Mouse (Mus musculus) heart, embryonic 11.5 days (tissue): Measurements from ENCODE around the gene Sypl2. TPM values are rescaled to one million over a fixed set of nuclear protein-coding genes. Genes with fewer than 3 reads are reported as not detected.

Experiments
- ATAC-seq: fragments of 200-750 bp; cut with Nextera tagmentation; replicated peaks from 2 replicates; pipeline ENCODE4 v1.8.0; 2017; ENCODE audit warnings: moderate library complexity; ENCODE audit not compliant: insufficient number of reproducible peaks, low FRiP score, low TSS enrichment
- H3K27ac ChIP-seq: fragments of 300-500 bp; sonication (generic); 2 replicates; pipeline ENCODE4 v1.5.1; 2014; ENCODE audit warnings: mild to moderate bottlenecking, low read depth, low read length
- H3K27me3 ChIP-seq: fragments of 300-500 bp; sonication (generic); 2 replicates; pipeline ENCODE4 v1.6.1; 2014; ENCODE audit warnings: mild to moderate bottlenecking, low read length, mixed read lengths; ENCODE audit not compliant: control insufficient read depth, insufficient read depth
- H3K36me3 ChIP-seq: fragments of 300-500 bp; sonication (generic); 2 replicates; pipeline ENCODE4 v1.6.1; 2014; ENCODE audit warnings: mild to moderate bottlenecking, low read length, moderate library complexity, mixed read lengths; ENCODE audit not compliant: control insufficient read depth, insufficient read depth
- H3K4me1 ChIP-seq: fragments of 300-500 bp; sonication (generic); 2 replicates; pipeline ENCODE4 v1.6.1; 2014; ENCODE audit warnings: low read length; ENCODE audit not compliant: control insufficient read depth, insufficient read depth
- H3K4me2 ChIP-seq: fragments of 300-500 bp; sonication (generic); 2 replicates; pipeline ENCODE4 v1.6.1; 2014; ENCODE audit warnings: mild to moderate bottlenecking, moderate library complexity
- H3K4me3 ChIP-seq: fragments of 300-500 bp; sonication (generic); 2 replicates; pipeline ENCODE4 v1.5.1; 2014; ENCODE audit warnings: low read depth, low read length
- H3K9ac ChIP-seq: fragments of 300-500 bp; sonication (generic); 2 replicates; pipeline ENCODE4 v1.6.1; 2014; ENCODE audit warnings: mild to moderate bottlenecking, low read depth, low read length, moderate library complexity
- H3K9me3 ChIP-seq: fragments of 300-500 bp; sonication (generic); replicated peaks from 2 replicates; pipeline ENCODE4 v1.6.1; 2016; ENCODE audit warnings: low read length; ENCODE audit not compliant: control insufficient read depth
- WGBS: fragments of 180-500 bp; shearing (Covaris S2); extraction: QIAGEN DNeasy Blood & Tissue Kit; methylation state at CpG from one replicate; pipeline ENCODE4 v1.1.7; 2014; ENCODE audit not compliant: insufficient replicate concordance; 5-methylcytosine and 5-hydroxymethylcytosine counted together
- polyA plus RNA-seq: library from polyadenylated mRNA; unstranded; fragments of >200 nt; fragmentation: Nextera tagmentation; extraction: Ambion mirVana; gene quantifications from 2 replicates; pipeline ENCODE4 v1.2.1, GENCODE M21; 2014

Gene Sypl2
- polyA plus RNA-seq, 1 experiment from 2014 or later: 1.1 TPM

GRCm38 (mm10) chr3:108202506-108202905 is 23.9 kb downstream of the Sypl2 start:
- H3K9ac ChIP-seq: no peak overlapping the region
- H3K9me3 ChIP-seq: no peaks in the 10 kb centered on the region
- H3K36me3 ChIP-seq: peaks cover 23% of the 10 kb centered on the region
- H3K4me3 ChIP-seq: no peak overlapping the region
- peaks cover 5% of the 10 kb centered on the region for H3K4me1 ChIP-seq
- H3K4me2 ChIP-seq: no peak overlapping the region
- no peak for ATAC-seq
- H3K27me3 ChIP-seq: no peaks in the 10 kb centered on the region
- H3K27ac ChIP-seq: no peak overlapping the region

GRCm38 (mm10) chr3:108200329-108201323 is 25.8 kb downstream of the Sypl2 start, which contains the start of gene Cyb561d1:
TSS of gene Cyb561d1 (minus strand) at chr3:108201212.
- Histone ChIP-seq H3K27me3 (no peaks in the 10 kb centered on the region), H3K9me3 (no peaks in the 10 kb centered on the region), H3K4me2 (peak within 1 kb of the TSS; percentile 71), H3K27ac (peak within 1 kb of the TSS; percentile 90), H3K4me1 (peaks cover 15% of the 10 kb centered on the region), H3K9ac (peak within 1 kb of the TSS; percentile 72), H3K4me3 (peak within 1 kb of the TSS; percentile 70), H3K36me3 (peaks cover 13% of the 10 kb centered on the region; the same call in 1 of the 2 replicates)
- ATAC-seq: peak; percentile 94
- 3% methylated on average over 44 of the region's 44 CpGs for WGBS

- H3K4me1 ChIP-seq: peaks cover 15% of the 10 kb centered on the region
- H3K27ac ChIP-seq: no peak overlapping the region
- H3K4me2 ChIP-seq: no peak overlapping the region
- no peaks in the 10 kb centered on the region for H3K27me3 ChIP-seq
- no peaks in the 10 kb centered on the region for H3K9me3 ChIP-seq
- no peak overlapping the region for H3K4me3 ChIP-seq
- ATAC-seq: no peak
- peaks cover 13% of the 10 kb centered on the region; the same call in 1 of the 2 replicates for H3K36me3 ChIP-seq
- 92% methylated on average over 6 of the region's 6 CpGs for WGBS
- no peak overlapping the region for H3K9ac ChIP-seq
Observed at GRCm38 (mm10) chr3:108199231-108199630, 27.2 kb downstream of the Sypl2 start.

DNA sequence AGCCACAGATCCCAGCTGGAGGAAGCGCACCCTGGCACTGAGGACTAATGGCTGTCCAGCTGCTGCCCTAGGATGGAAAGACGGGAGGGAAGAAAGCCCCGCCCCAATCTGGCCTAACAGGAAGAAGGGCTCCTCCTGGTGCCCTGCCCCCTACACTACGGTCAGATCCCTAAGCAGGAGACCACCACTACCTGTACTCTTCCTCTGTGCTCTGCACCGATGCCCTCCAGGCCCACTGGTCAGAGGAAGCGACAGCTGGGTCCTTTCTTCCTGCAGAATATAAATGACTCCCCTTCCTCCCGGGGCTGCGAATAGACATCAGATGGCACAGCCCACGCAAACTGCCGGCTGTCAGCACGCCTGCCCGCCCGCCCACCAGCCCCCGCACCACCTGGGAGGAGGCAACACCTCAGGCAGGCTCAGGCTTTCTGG is 29.4 kb downstream of the Sypl2 start:
- no peak overlapping the region for H3K27ac ChIP-seq
- H3K36me3 ChIP-seq: peaks cover 6% of the 10 kb centered on the region; the same call in 1 of the 2 replicates
- H3K4me3 ChIP-seq: peak overlapping the region; percentile 12; the same call in 1 of the 2 replicates
- H3K9ac ChIP-seq: no peak overlapping the region; the same call in 1 of the 2 replicates
- no peaks in the 10 kb centered on the region for H3K27me3 ChIP-seq
- 19% methylated on average over 14 of the region's 14 CpGs for WGBS
- peak overlapping the region; percentile 49 for H3K4me2 ChIP-seq
- no peaks in the 10 kb centered on the region for H3K9me3 ChIP-seq
- H3K4me1 ChIP-seq: peaks cover 19% of the 10 kb centered on the region
- ATAC-seq: no peak

DNA sequence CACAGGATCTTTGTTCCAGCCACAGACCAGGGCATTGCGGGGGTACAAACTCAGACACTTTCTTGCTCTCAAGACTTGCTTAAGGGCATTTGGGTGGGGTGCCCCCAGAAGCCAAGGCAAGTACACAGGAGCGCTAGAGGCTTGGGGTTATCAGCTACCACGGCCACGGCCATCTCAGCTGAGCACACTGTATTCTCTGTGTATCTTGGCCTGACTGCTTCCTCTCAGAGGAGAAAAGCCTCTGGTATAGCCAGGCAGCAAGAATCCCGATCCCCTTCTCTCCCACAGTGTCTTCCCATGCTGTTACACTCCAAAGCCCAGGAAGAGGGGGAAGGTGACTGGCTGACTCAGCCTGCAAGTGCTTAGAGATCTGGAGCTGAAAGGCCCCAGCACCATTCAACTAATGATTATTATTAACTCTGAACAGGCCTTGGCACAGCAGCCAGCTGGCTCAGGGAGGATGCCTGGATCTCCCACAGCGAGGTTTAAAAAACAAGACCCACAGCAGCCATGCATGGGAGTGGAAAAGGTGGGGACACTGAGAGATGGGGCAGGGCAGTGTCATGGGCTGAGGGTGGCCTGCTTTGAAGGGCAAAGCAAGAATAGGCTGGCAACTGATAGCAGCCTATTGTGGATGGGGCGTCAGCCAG is 30.4 kb downstream of the Sypl2 start:
- WGBS: 57% methylated on average over 7 of the region's 7 CpGs
- no peak for ATAC-seq

DNA sequence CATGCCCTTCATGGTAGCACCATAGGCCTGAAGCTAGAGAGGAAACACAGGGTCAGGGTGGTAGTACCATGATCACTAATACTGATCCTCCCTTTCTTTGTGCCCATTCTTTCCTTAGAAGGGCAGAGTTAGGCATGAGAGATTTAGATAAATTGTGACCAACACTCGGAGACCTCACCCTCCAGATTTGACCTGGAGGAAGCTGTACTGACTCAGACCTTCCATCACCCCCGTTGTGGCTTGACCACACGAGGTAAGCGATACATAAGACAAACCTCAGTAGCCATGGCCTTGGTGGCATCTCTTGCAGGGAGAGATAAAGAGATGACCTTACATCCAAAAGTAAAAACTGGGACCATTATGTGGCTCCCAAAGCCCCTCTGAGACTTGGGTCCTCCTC is 31.2 kb downstream of the Sypl2 start:
- Histone ChIP-seq H3K36me3 (peaks cover 6% of the 10 kb centered on the region; the same call in 1 of the 2 replicates), H3K4me2 (no peak overlapping the region), H3K27me3 (no peaks in the 10 kb centered on the region), H3K4me1 (peaks cover 14% of the 10 kb centered on the region), H3K27ac (no peak overlapping the region), H3K9ac (no peak overlapping the region), H3K4me3 (no peak overlapping the region), H3K9me3 (no peaks in the 10 kb centered on the region)
- ATAC-seq: no peak
- 78% methylated on average over 4 of the region's 4 CpGs for WGBS

More for the DNA sequence above, 30.4 kb downstream of the Sypl2 start:
- H3K4me3 ChIP-seq: no peak overlapping the region
- no peak overlapping the region for H3K4me2 ChIP-seq
- peaks cover 15% of the 10 kb centered on the region for H3K4me1 ChIP-seq
- no peaks in the 10 kb centered on the region for H3K27me3 ChIP-seq
- peaks cover 6% of the 10 kb centered on the region; the same call in 1 of the 2 replicates for H3K36me3 ChIP-seq
- no peak overlapping the region for H3K27ac ChIP-seq
- H3K9me3 ChIP-seq: no peaks in the 10 kb centered on the region
- H3K9ac ChIP-seq: no peak overlapping the region

DNA sequence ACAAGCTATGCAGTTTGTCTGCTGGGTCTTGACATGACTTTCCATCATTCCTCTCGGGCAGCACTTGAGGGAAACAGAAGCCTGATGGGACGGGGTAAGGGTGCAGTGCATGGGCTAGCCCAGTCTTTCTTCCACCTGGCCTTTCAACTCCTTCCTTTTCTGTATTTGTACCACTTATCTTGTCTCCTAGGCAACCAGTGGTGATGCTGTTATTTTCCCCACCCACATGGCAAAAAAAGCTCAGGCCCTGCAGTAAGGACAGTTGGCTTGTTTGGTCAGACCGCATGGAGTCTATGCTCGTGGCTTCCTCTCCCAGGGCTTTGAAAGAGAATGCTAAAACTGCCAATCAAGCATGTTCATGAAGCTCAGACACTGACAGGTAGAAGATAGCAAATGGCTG is 32.8 kb downstream of the Sypl2 start:
- no peaks in the 10 kb centered on the region for H3K9me3 ChIP-seq

GRCm38 (mm10) chr3:108189897-108190296 is 36.6 kb downstream of the Sypl2 start:
- Histone ChIP-seq H3K4me3 (no peak overlapping the region), H3K4me2 (no peak overlapping the region), H3K4me1 (peaks cover 11% of the 10 kb centered on the region), H3K9ac (no peak overlapping the region), H3K27ac (no peak overlapping the region), H3K9me3 (no peaks in the 10 kb centered on the region), H3K36me3 (no peaks in the 10 kb centered on the region), H3K27me3 (peaks cover 21% of the 10 kb centered on the region)
- WGBS: 42% methylated on average over 5 of the region's 5 CpGs
- ATAC-seq: no peak

More for the DNA sequence above, 32.8 kb downstream of the Sypl2 start:
- Histone ChIP-seq H3K9ac (no peak overlapping the region), H3K4me3 (no peak overlapping the region), H3K4me2 (no peak overlapping the region), H3K36me3 (peaks cover 2% of the 10 kb centered on the region; the same call in 1 of the 2 replicates), H3K27me3 (no peaks in the 10 kb centered on the region), H3K27ac (no peak overlapping the region), H3K4me1 (peaks cover 19% of the 10 kb centered on the region)
- no peak for ATAC-seq
- 46% methylated on average over 4 of the region's 4 CpGs for WGBS
